In the genomic region with DNA sequence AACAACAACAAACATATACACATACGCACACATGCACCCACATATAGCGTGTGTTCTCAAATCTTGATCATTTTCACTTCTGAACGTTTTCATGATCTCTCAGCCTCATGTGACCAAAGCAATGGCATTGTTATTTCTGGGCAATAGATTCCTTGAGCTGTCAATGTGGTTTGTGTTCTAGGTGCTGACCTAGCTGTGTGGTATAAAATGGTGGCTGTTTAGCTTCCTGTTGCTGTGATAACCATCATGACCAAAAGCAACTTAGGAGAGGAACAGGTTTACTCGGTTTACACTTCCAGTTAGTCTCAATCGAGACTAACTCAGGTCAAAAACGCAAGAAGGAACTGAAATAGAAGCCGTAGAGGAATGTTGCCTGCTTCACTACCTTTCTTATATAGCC, we compare ENCODE assay signal across 13 mouse cellular contexts. TPM values are rescaled to one million over a fixed set of nuclear protein-coding genes. Genes with fewer than 3 reads are reported as not detected.
DNase-seq lines count a peak whose midpoint lies in the region.
"Had no signal": no experiment of that assay in that cellular context is flagged by ENCODE, and none has a peak within 500 bp of the region (broad histone marks: within the 10 kb centered on the region; RNA-seq: fewer than 3 reads in every experiment).

No protein-coding gene starts in this region.

- peak; percentile 60 for DNase-seq in CD4-positive helper T cell, adult 2 months (ENCODE audit: low read depth, low spot score)
- peak; percentile 47 for DNase-seq in induced T-regulatory cell, adult 2 months (ENCODE audit: low read depth)
- DNase-seq in ovary, postnatal 10 days (ENCODE audit: low spot score) = no peak
- DNase-seq in gastrocnemius, postnatal 14 days = no peak
- no peak for DNase-seq in ovary, postnatal 14 days (ENCODE audit: low spot score)
- DNase-seq: adrenal gland, adult 8-10 months; adrenal gland, postnatal 14 days; adrenal gland, postnatal 36 days; B cell, adult 2 months; cerebellum, postnatal 10 days; cerebellum, postnatal 25 days had no signal

- intact Hi-C loops in gastrocnemius, postnatal 14 days (cut with DNase I; ENCODE audit: low total_unique reads) = no loop called here

RNA-seq across cellular contexts. Expression of gene Zdhhc22, which starts 19.1 kb away (rescaled TPM):
- not detected for total RNA-seq in gastrocnemius, postnatal 14 days (2021)
- total RNA-seq: ES-E14, MEL had no signal

RNA-seq across cellular contexts. Expression of gene Cipc, which starts 24.2 kb away (rescaled TPM):
- 10 to 100 TPM; 20.2 to 20.3 TPM for total RNA-seq in gastrocnemius, postnatal 14 days (2021)

RNA-seq across cellular contexts. Expression of gene Tmem63c, which starts 50.1 kb away (rescaled TPM):
- total RNA-seq in gastrocnemius, postnatal 14 days (2021) = under 1 TPM; 0.07 to 0.10 TPM

Comparison
In these comparisons a context has a peak if more than half of its experiments do, and no peak if none do; other contexts are left out.
1. DNase-seq: peak in CD4-positive helper T cell, adult 2 months (single experiment) and induced T-regulatory cell, adult 2 months (single experiment); none in ovary, postnatal 10 days (single experiment), gastrocnemius, postnatal 14 days (single experiment) and ovary, postnatal 14 days (single experiment).